ENCODE assay signal across 11 mouse cellular contexts in the genomic region with DNA sequence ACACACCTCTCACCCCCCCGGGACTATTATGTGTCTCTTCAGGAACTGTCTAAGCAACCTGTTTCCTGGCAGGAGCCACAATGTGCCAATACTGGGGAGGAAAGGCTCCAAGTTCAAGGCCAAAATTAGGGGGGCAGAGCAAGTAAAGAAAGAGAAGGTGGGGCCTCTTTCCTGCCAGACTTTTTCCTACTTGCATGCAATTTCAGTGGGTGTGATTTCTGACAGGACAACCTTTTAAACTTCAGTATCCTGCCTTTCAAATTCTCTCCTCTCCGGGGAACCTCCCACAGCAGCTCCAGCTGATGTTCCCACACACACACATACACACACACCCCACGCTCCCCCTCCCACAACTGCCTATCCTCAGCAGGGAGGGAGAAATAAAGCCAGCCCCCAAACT.
DNase-seq lines count a peak whose midpoint lies in the region; ATAC-seq and TF ChIP-seq lines count a peak whose summit lies in the region.
"Had no signal": no experiment of that assay in that cellular context is flagged by ENCODE, and none has a peak within 500 bp of the region (broad histone marks: within the 10 kb centered on the region; RNA-seq: fewer than 3 reads in every experiment).

No protein-coding gene starts in this region.

- no peaks in the 10 kb centered on the region for H3K9me3 ChIP-seq in liver, postnatal 0 days (ENCODE audit: low read length)
- no peaks in the 10 kb centered on the region for H3K9me3 ChIP-seq in embryonic facial prominence, embryonic 14.5 days (ENCODE audit: control insufficient read depth, low read length)
- H3K9me3 ChIP-seq in intestine, embryonic 16.5 days (ENCODE audit: control insufficient read depth, low read length) = no peaks in the 10 kb centered on the region
- H3K9me3 ChIP-seq: hindbrain, embryonic 15.5 days had no signal

- H3K9ac ChIP-seq in liver, postnatal 0 days (replicated peaks) = no peak overlapping the region
- no peak overlapping the region for H3K9ac ChIP-seq in embryonic facial prominence, embryonic 14.5 days (ENCODE audit: low read depth, low read length)
- H3K9ac ChIP-seq in intestine, embryonic 16.5 days (ENCODE audit: low read depth, low read length) = no peak overlapping the region
- H3K9ac ChIP-seq: hindbrain, embryonic 15.5 days had no signal

- no peak for ATAC-seq in liver, postnatal 0 days
- ATAC-seq in embryonic facial prominence, embryonic 14.5 days (ENCODE audit: low read depth) = no peak
- ATAC-seq in megakaryocyte-erythroid progenitor cell, adult 5-6 weeks (replicated peaks; ENCODE audit: low FRiP score, low TSS enrichment, poor library complexity, severe bottlenecking) = no peak
- no peak for ATAC-seq in intestine, embryonic 16.5 days
- ATAC-seq: forebrain, embryonic 16.5 days had no signal

- no peak for TF ChIP-seq CTCF in liver, postnatal 0 days (IDR thresholded peaks at IDR 0.05; ENCODE audit: low read depth)

- H3K27me3 ChIP-seq in liver, postnatal 0 days (ENCODE audit: insufficient read depth, low read length) = no peaks in the 10 kb centered on the region
- no peaks in the 10 kb centered on the region for H3K27me3 ChIP-seq in embryonic facial prominence, embryonic 14.5 days (replicated peaks; ENCODE audit: control insufficient read depth, insufficient read depth, low read length)
- no peaks in the 10 kb centered on the region for H3K27me3 ChIP-seq in intestine, embryonic 16.5 days (replicated peaks; ENCODE audit: control insufficient read depth, insufficient read depth, low read length)
- H3K27me3 ChIP-seq: hindbrain, embryonic 15.5 days had no signal

- TF ChIP-seq EP300 in liver, postnatal 0 days (IDR thresholded peaks at IDR 0.05; ENCODE audit: low read depth) = peak; percentile 56

- no peak overlapping the region for H3K4me3 ChIP-seq in liver, postnatal 0 days (ENCODE audit: low read depth, low read length)
- no peak overlapping the region for H3K4me3 ChIP-seq in embryonic facial prominence, embryonic 14.5 days (ENCODE audit: low read depth, low read length)
- no peak overlapping the region for H3K4me3 ChIP-seq in intestine, embryonic 16.5 days (ENCODE audit: low read length)
- H3K4me3 ChIP-seq: hindbrain, embryonic 15.5 days had no signal

- no peaks in the 10 kb centered on the region for H3K4me1 ChIP-seq in liver, postnatal 0 days (ENCODE audit: insufficient read depth)
- peaks cover 14% of the 10 kb centered on the region; the same call in 1 of the 2 replicates for H3K4me1 ChIP-seq in embryonic facial prominence, embryonic 14.5 days (ENCODE audit: control insufficient read depth, insufficient read depth, low read length)
- H3K4me1 ChIP-seq in intestine, embryonic 16.5 days (ENCODE audit: control insufficient read depth, insufficient read depth, low read length) = peaks cover 10% of the 10 kb centered on the region; the same call in 1 of the 2 replicates

- intact Hi-C loops in heart, postnatal 14 days (cut with DNase I) = no loop called here

- no peak for DNase-seq in liver, postnatal 0 days
- no peak for DNase-seq in liver
- DNase-seq in embryonic facial prominence, embryonic 14.5 days (ENCODE audit: low spot score) = peak; percentile 46
- DNase-seq in heart, postnatal 14 days = peak; percentile 25 to 41
- peak; percentile 48 to 58 for DNase-seq in kidney, postnatal 4 days
- no peak for DNase-seq in cerebellum, adult 11 months
- DNase-seq: left cerebral cortex, postnatal 4 days had no signal

- H3K4me2 ChIP-seq in liver, postnatal 0 days (ENCODE audit: low read depth, low read length) = no peak overlapping the region
- H3K4me2 ChIP-seq in embryonic facial prominence, embryonic 14.5 days (ENCODE audit: low read depth, low read length) = no peak overlapping the region
- H3K4me2 ChIP-seq in intestine, embryonic 16.5 days (ENCODE audit: low read depth, low read length) = no peak overlapping the region
- H3K4me2 ChIP-seq: hindbrain, embryonic 15.5 days had no signal

- H3K27ac ChIP-seq in liver, postnatal 0 days (ENCODE audit: low read depth) = no peak overlapping the region; the same call in 1 of the 2 replicates
- H3K27ac ChIP-seq in embryonic facial prominence, embryonic 14.5 days (replicated peaks; ENCODE audit: low read depth, low read length) = no peak overlapping the region
- no peak overlapping the region for H3K27ac ChIP-seq in intestine, embryonic 16.5 days (ENCODE audit: low read length)

- H3K36me3 ChIP-seq in liver, postnatal 0 days (replicated peaks; ENCODE audit: insufficient read depth, low read length) = no peaks in the 10 kb centered on the region
- no peaks in the 10 kb centered on the region for H3K36me3 ChIP-seq in embryonic facial prominence, embryonic 14.5 days (ENCODE audit: control insufficient read depth, insufficient read depth, low read length)
- no peaks in the 10 kb centered on the region for H3K36me3 ChIP-seq in intestine, embryonic 16.5 days (ENCODE audit: control insufficient read depth, insufficient read depth, low read length)
- H3K36me3 ChIP-seq: hindbrain, embryonic 15.5 days had no signal

- WGBS in liver, postnatal 0 days (ENCODE audit: insufficient replicate concordance) = 29% methylated on average over 3 of the region's 3 CpGs
- WGBS in embryonic facial prominence, embryonic 14.5 days = 65% methylated on average over 3 of the region's 3 CpGs
- WGBS in intestine, embryonic 16.5 days = 61% methylated on average over 3 of the region's 3 CpGs

Comparison
In these comparisons a context has a peak if more than half of its experiments do, and no peak if none do; other contexts are left out.
1. DNase-seq: peak in embryonic facial prominence, embryonic 14.5 days (single experiment), heart, postnatal 14 days (2 of 2) and kidney, postnatal 4 days (2 of 2); none in liver, postnatal 0 days (single experiment), liver (single experiment) and cerebellum, adult 11 months (single experiment).